Mouse (Mus musculus) right cerebral cortex, adult 18-20 months (tissue): ENCODE data around the gene Lrcol1.

ENCODE experiments used
- DNase-seq: peaks from one replicate; pipeline ENCODE4 v3.0.0; 2022; ENCODE audit warnings: mixed read lengths

The Lrcol1 gene

DNA sequence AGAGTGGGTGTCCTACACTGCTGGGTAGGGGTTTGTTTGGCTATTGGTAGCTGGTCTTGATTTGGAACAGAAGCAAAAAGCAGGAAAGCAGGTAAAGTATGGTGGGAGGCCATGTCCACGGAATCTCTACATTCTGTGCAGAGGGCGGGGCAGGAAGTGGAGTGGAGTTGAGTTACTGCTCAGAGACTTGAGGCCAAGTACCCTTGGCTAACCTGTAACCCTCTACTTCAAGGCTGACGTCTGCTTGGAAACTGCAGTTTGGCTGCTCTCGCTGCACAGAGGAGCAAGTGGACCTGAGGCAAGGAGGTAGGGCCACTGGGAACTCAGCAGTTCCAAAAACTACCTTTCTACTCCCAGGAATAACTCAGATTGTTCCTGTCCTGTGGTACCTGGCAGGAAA, at the start of gene Lrcol1:
Gene Lrcol1, plus strand, starts transcription at position 207 of the 400 bp plus-strand sequence.
- DNase-seq = no peak

DNA sequence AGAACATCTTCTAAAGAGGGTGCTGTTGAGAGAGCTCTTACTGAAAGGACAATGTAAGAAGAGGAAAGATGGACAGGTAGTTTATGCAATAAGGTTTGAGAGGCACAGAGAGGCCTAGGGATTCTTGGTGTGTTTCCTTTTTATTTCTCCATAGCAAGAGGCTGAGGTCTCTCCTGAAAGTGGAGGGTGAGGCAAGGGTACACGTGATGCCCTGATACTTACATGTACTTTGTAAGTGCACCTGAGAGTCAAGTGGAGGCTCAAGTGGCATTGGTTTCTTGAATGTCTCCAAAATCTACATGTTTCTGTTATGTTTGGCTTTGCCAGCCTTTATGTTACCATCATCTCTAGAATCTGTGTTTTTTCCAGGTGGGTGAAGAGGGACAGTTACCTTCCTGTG, 47.9 kb upstream of the Lrcol1 start:
- DNase-seq = no peak

DNA sequence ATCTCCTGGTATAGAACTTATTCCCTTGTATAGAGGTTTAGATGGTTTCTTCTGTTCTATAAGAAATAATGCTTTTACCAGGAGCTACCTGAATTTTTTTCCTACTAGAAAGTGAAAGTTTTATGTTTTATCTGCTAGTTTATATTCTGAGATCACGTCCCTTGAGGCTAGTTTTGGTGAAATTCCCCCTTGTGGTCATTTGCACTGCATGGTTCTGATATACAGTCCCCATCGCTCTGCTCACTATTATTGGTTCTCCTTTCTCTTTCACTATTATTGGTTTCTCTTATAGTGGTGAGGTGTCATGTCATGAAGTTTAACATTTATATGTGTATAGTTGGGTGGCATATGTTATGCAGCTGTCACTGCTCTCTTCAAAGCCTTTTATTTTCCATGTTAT, 43.9 kb upstream of the Lrcol1 start:
- DNase-seq = no peak

- DNase-seq = no peak
These were observed 35.7 kb upstream of the Lrcol1 start for GRCm38 (mm10) chr5:110308861-110309260.

GRCm38 (mm10) chr5:110313127-110313526, 31.4 kb upstream of the Lrcol1 start:
- no peak for DNase-seq

DNA sequence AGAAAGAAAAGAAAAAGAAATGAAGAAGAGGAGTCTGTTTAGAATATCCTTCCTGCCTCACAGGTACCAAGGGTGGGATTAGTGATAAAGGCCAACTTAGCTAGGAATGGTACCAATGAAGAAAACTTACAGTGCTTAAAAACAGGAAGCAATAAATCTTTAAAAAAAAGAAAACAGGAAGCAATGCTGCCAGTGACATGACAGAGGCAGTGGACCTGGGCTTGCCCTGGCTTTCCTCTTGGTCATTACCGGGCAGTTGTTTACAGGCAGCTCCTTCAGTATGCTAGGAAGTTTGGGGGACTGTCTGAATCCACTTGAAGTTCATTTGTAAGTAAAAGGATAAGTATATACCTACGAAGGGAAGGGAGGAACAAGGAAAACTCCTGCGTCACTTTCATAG, 14.0 kb upstream of the Lrcol1 start:
- DNase-seq = no peak

- no peak for DNase-seq
These were observed 5.7 kb upstream of the Lrcol1 start for GRCm38 (mm10) chr5:110338792-110339191.

DNA sequence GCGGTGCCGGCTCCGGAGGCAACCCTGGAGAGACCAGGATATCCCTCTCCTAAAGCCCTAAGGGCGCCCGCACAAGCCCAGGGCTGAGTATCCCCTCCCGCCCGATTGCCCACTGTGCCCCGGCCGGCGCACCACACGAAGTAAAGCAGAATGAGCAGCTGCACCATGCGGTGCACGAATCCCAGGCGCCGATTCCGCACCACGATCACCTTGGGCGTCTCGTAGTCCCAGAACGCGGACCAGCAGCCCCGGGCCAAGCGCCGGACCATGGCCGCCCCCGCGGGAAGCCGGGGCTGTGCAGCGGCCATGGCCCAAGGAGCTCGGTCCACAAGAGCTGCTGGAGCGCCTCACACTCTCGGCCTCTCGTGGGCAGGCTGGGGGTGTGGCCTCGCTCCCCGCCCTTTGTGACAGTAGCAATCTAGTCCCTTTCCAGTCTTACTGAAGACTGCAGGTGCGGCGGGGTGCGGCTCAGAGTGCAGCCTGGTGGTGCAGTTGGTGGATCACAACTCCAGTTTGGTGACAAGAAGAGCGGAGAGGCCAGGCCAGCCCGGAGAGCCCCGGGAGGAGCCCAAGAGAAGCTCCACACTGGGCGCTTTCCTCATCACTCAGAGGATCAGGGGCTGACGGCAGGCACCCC, 1.8 kb upstream of the Lrcol1 start, which contains the start of gene P2rx2:
Gene P2rx2, minus strand, starts transcription at position 565 of the 637 bp plus-strand sequence.
- no peak for DNase-seq

- no peak for DNase-seq
These were observed 1.0 kb downstream of the Lrcol1 start for GRCm38 (mm10) chr5:110345553-110345952.

GRCm38 (mm10) chr5:110347006-110347405, 2.5 kb downstream of the Lrcol1 start:
- DNase-seq = no peak

DNA sequence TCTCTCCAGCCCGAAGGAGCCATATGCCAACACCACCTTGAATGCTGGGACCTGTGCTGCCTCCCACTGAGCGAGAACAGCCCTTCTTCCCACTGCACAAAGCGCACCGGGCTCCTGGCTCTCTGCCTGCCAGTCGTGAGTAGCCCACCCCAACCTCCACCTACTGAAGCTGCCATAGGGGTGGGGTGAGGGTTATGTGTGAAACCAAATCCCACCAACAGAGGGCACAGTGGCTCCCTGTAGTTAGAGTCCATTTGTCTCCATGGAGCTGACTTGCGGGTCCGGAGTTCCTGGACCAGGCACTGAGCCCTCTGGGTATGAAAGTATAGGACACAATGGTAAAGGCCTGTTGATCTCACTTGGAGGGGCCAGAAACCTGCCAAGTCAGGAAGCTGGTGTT, 10.2 kb downstream of the Lrcol1 start:
- no peak for DNase-seq

- peak; percentile 60 for DNase-seq
These were observed 13.1 kb downstream of the Lrcol1 start for GRCm38 (mm10) chr5:110357531-110358179.

DNA sequence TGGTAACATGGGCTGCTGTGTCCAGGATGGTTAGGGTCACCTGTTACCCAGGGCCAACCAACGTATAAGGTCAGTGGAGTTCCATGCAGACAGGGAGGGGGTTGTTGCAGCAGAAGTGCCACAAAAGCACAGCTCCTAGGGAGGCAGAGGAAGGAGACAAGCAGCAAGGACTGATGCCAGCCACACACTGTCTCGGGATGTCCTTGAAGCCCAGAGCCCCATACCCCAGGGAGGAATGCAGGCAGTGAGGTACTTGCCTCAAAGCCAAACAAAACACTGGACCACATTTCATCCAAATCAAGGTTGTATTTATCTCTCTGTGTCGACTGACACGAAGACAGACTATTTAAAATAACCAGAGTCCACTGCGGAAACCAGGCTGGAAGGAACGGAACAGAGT, 16.9 kb downstream of the Lrcol1 start:
- no peak for DNase-seq

- no peak for DNase-seq
These were observed 18.3 kb downstream of the Lrcol1 start for GRCm38 (mm10) chr5:110362813-110363178.

DNA sequence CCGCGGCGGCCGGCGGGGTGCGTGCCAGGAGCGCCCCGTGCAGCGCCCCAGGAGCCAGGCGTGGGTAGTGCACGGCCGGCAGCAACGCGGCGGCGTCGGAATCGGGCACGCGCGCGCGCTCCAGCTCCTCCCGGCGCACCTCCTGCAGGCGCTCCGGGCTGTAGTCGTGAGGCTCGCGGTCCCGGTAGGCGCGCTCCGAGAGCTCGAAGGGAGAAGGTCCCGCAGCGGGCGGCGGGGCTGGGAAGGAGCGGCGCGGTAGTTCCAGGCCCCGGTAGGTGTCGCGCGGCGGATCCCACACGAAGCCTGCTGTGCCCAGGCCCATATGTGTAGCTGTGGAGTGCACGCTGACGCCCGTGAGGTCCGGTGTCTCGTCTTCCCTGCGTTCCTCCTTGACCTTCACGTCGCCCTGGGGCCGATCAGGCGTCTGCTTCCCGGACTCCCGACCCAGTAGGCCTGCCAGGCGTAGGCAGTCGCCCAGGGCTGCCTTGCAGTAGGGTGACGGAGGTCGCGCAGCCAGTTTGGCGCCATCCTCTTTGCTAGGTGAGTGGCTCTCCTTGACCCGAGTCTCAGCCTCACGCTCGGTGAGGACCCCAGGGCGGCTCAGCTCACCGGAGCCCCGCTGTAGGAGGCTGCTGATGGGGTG, 18.8 kb downstream of the Lrcol1 start:
- DNase-seq = peak; percentile 88

DNA sequence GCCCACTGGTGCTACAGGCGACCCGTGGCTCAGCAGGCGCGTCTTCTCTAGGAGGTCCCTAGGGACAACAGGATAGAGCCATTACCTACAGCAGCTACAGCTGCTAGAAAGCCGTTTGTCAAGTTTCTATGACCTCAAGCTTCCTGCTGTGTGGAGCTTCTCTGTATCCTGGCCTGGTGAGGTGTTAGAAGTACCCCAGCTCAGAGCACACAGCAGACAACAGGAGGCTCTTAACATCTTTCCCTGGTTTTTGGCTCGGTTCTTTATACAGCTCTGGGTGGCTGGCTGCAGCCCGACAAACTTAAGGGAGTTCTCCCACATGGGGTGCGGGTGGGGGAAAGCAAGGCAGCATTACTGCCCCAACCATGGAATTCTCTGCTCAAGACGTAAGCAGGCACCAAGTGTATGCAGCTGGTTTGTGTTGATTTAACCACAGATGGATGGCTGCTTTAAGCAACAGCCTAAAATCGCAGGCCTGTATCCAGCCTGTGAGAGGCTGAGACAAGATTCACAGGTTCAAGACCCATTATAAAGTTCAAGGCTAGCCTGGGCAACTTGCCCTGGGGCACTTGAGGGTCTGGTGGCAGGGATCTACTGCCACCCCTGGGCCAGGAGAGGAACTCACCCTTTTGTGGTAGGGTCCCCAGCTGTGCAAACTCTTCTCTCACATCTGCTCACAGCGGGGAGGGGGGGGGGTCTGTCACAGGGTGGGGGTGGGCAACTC, 19.5 kb downstream of the Lrcol1 start:
- DNase-seq = no peak

GRCm38 (mm10) chr5:110376802-110377433, 32.4 kb downstream of the Lrcol1 start:
- DNase-seq = peak; percentile 65

DNA sequence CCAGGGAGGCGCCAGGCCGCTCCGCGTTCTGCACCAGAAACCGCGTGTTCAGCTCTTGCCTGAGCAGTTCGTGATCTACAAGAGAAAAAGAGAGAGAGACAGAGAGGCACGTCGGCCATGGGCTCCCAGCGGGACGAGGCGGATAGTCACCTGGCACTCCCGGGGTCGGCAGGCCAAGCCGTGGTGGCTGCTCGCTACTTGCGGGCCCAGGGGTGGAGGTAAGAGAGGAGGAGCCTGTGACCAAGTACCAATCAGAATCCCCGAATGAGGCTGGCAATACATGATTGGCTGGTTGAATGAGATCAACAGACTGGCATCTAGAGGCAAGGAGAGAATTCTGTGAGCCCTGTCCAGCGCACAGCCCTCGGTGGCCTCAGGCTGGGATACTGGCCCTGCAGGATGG, 33.7 kb downstream of the Lrcol1 start:
- DNase-seq = no peak

DNA sequence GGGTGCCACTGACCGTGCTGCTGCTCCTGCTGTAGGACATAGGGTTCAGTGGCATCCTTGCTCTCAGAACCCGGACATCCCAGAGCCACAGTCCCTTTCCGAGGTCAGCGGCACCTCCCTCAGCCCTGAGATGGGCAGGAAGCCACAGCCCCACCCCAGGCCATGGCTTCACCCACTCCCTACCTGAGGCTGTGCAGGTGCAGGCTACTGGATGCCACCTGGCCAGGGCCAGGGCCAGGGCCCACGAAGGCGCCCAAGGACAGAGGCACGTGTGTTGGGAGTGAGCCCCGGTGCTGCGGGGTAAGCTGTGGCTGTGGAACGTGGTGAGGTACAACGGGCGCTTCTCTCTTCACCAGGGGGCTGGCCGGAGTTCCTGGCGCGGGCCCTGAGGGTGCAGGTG, 34.6 kb downstream of the Lrcol1 start:
- no peak for DNase-seq

DNA sequence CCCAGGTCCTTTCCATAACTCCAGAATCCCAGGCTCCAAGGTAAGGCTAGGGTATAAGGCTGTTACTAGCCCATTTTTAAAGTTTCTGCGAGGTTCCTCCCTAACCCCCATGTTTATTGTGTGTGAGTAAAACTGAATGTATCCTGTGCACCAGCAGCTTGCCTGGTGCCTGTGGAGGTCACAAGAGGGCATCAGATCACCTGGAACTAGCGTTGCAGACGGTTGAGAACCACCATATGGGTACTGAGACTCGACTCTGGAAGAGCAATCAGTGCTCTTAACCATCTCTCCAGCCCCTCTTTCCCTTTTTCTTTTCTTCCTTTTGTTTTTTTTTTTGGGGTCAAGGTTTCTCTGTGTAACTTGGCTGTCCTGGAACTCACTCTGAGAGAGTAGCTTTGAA, 35.3 kb downstream of the Lrcol1 start:
- DNase-seq = no peak

DNA sequence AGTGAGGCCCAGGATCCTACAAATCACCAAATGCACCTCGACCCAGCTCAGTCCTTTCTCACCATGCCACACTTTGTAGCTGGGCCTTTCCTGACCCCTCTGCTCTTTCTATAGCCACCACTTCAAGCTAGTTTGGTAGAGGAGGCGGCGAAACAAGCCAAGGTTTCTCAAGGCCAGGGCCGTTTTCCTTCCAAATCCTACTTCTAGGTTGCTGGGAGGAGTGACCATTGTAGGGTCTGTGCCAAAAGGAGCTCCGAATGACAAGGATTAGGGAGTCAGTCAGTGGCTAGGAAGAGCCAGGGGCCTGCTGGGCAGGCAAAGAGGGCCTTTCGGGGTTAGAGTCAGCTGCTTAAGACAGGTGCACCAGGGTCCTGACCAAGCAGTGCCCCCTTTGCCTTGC, 40.0 kb downstream of the Lrcol1 start:
- DNase-seq = no peak

DNA sequence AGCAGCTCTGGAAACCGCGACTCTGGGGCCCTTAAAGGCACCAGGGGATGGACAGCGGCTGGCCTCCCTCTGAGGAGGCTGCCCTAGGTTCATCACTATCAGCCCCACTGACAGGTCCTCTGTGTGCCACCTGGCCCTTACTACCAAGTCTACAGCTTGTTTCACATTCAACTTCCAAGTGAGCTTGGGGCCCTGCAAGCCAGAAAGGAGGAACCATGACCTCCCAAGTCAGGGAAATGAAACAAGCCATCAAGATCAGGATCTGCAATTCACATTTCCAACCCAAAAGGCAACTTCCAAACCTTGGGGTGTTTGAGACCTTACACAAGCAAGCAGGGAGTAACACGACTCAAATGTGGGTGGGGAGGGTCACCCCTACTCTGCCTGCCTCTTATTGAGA, 40.7 kb downstream of the Lrcol1 start:
- no peak for DNase-seq
